Mouse (Mus musculus) R1 (cell line): ENCODE measurements at regions not wholly inside any gene's neighbourhood (a gene's known extent, or its start where the extent isn't known, plus 50 kb on each side); places are given as distances from the start of the nearest gene placed in this dataset.

Experiments used
- DNase-seq: peaks from one replicate; pipeline ENCODE4 v3.0.0-alpha.2; 2018; ENCODE audit warnings: low read depth, low spot score

- no peak for DNase-seq
Observed at GRCm38 (mm10) chr10:17075147-17075546, 647.9 kb upstream of the Cited2 start.

DNA sequence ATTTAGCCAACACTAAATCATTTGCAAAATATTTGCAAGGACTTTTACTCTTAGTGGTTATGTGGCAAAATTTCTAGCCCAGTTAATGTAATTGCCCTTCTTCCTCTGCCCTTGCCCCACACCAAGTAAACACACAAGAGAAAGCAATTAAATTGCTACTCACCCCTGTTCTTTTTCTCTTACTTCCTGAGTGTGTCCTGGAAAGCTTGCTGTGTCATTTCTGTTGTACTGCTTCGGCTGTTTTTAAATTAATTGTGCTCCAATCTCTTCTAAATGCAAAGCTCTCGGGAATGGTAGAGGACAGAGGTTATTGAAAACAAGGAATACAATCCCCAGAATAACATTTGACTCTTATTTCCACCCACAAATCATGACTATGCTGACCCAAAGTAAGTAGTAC, 647.4 kb upstream of the Cited2 start:
- DNase-seq = no peak

DNA sequence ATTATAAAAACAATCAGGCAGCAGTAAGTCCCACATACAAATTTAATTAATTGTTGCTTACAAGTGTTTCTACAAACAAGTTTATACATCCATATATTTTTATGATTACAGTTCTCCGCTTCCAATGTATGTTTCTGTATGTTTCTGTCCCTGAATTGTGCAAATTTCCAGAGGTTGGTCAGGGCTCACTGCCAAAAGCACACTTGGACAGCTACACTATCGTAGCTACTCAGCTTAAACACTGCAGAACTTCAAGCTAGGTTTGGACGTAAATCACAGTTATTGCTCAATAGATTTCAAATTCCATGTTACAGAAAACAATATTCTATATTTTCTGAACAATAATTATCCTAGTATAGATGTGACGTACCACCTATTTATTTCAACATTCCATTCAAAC, 646.8 kb upstream of the Cited2 start:
- no peak for DNase-seq

DNA sequence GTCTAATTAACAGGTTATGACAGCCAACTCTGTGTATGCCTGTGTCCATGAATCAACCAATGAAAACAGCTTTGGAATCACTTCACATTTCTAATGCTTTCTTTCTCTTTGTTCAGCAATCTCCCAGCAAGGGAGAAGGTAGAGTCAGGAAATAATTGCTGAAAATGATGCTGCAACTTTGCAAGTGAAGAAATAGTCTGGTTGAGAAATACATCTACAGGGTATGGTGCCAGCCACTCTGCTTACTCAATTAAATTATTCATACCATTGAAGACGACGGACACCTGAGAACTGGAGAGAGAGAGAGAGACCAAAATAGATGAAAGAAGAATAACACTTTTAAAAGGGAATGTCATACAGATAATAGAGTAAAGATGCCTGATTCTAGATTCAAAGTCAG, 645.4 kb upstream of the Cited2 start:
- no peak for DNase-seq

DNA sequence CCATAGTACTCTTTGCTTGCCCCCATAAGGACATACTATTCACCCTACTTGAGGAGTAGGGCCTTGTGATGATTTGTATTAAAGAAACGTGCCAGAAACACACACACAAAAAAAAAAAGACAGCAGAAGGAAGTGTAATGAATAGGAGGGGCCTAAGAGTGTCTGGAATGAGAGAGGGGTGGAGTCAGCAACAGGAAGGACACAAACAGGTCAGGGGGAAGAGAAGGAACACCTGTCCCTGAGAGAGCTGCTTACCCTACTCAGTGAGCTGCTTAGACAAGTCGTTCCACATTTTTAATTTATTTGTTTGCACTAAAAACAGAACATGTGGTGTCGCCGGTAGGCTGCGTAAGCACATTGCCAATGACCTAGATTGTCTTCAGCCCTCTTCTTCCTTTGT, 642.2 kb upstream of the Cited2 start:
- DNase-seq = no peak

- peak; percentile 12 for DNase-seq
Observed at GRCm38 (mm10) chr10:17082926-17083325, 640.1 kb upstream of the Cited2 start.

GRCm38 (mm10) chr10:17102065-17102464, 621.0 kb upstream of the Cited2 start:
- peak; percentile 5 for DNase-seq

DNA sequence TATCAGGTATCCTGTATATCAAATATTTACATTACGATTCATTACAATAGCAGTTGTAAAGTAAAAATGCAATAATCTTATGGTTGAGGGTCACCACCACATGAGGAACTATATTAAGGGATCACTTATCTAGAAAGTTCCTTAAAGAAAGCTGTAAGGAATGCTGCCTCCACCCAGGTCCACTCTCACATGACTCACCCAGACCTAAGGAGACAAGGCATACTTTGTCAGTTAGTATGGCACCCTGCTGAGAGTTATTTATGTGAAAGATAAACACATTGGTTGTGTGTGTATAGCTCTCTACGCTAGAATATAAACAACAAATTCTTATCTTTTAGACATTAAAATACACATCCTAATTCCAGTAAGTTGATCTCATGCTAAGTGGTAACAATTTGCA, 619.6 kb upstream of the Cited2 start:
- no peak for DNase-seq

DNA sequence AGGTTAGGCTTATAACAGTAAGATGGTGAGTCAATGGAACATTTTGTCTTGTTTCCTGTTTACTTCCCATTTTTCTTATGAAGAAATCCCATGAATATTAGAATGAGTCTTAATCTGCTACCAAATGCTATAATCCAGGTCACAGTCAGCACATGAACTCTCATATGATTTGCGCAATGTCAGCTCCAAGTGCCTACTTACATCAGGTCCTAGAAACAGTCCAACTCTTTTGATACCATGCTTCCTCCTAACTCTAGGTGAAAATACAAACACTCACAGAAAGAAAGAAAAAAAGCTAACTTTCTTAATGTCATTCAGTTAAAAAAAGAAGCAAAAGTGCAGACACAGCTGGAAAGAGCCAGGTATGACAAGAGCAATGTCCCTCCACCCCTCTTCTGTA, 616.2 kb upstream of the Cited2 start:
- no peak for DNase-seq

DNA sequence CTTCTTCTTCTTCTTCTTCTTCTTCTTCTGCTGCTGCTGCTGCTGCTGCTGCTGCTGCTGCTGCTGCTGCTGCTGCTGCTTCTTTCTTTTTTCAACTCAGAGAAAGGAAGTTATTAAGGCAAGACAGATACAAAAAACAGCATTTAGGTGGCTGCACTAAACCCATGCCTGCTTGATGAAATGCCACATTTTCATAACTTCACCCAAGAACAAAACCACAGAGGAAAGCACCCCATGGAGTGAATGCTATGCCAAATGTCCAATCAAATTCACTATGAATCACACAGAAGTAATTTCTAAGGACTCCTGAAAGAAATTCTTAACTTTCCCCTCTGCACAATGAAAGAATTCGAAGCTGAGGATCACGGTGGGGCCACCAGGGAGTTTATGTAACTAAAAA, 611.9 kb upstream of the Cited2 start:
- no peak for DNase-seq

GRCm38 (mm10) chr10:17114805-17115204, 608.2 kb upstream of the Cited2 start:
- no peak for DNase-seq

GRCm38 (mm10) chr10:17129391-17130163, 593.4 kb upstream of the Cited2 start:
- DNase-seq = no peak

GRCm38 (mm10) chr10:17130661-17131060, 592.4 kb upstream of the Cited2 start:
- DNase-seq = no peak

DNA sequence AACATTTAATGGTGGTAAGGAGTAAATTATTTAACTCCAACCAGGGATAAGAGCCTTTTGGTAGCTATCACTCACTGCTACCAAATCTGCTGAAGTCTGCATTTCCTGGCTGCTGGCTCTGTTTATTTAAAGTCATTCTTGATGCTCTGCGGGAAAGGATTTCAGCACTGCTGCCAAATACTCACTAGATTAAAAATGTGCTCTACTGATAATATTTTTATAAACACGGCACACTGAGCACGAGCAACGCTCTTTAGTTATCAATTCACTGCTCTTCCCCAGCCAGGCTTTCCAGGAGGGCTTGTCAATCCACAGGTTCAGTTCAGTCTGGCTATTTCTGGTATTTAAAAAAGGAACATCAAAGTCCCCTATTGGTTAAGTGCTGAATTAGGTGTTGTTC, 591.3 kb upstream of the Cited2 start:
- no peak for DNase-seq

DNA sequence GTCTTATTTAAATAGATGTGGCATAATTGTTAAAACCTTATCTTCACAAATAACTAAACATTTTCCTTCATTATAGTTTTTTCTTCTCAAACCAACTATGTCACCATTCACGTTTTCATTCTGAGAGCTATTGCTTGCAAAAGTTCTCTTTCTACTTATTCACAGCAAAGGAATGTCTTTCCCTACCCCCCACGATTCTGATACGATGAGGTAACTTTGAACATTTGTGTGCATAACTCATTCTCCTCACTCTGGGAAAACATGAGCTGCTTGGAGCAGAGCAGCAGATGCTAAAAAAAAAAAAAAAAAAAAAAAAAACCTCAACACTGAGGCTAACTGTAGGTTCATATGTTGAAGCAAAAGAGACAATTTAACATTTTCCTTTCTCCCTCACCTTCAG, 547.6 kb upstream of the Cited2 start:
- DNase-seq = no peak

DNA sequence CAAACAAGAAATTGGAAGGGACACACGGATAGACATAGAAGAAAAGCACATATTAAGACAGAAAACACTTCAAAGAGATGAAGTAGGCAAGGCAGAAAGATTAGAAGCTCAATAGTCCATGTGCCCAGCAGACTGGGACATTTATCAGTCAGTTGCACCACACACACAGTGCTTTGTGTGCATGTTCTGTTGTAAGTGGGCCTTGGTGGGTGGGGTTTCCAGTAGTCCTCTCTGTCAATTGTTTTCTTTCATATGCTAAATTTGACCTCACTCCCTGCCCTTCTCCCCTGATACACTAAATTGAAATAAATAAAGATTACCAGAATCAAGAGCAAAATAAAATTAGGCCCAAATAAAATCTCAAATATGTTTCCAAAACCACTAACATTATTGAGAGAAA, 546.0 kb upstream of the Cited2 start:
- peak; percentile 83 for DNase-seq

GRCm38 (mm10) chr10:17177503-17178278, 545.3 kb upstream of the Cited2 start:
- no peak for DNase-seq

GRCm38 (mm10) chr10:17178627-17179026, 544.4 kb upstream of the Cited2 start:
- DNase-seq = peak; percentile 91

- DNase-seq = no peak
Observed at GRCm38 (mm10) chr10:17184418-17184817, 538.6 kb upstream of the Cited2 start.

DNA sequence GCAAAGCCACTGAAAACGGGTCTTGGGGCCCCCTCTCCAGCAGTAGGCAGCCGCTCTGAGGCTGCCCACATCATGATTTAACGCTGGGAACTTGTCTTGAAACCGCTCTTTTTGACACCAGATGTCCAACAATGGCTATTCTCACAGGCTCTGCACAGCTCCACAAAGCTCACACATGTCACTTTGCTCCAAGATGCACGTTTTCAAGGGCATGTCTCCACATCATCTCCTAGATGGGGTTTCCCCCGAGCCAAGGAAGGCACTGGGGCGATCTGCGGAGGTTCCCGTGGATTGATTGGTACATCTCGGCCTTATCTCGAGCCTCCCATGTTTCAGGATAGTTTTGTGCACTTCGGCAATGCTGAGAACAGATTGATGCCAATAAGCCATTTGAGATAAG, 526.8 kb upstream of the Cited2 start:
- no peak for DNase-seq

DNA sequence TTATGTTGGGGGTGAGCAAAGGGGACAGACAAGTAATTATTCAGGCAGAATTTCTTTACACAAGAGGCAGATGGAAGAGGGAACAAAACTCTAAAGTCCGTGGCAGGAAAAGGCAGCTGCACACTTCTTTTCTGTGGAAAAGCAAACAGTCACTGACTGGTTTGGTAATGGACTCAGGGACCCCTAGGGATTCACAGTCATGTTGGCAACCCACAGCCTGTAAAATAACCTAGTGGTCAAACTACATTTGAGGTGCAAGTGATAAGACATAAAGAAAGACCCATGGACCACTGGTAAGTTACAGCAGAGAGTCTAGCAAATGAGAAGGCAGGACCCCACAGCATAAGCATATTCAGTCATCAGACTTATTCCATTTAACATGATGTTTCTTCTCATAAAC, 526.4 kb upstream of the Cited2 start:
- no peak for DNase-seq

DNA sequence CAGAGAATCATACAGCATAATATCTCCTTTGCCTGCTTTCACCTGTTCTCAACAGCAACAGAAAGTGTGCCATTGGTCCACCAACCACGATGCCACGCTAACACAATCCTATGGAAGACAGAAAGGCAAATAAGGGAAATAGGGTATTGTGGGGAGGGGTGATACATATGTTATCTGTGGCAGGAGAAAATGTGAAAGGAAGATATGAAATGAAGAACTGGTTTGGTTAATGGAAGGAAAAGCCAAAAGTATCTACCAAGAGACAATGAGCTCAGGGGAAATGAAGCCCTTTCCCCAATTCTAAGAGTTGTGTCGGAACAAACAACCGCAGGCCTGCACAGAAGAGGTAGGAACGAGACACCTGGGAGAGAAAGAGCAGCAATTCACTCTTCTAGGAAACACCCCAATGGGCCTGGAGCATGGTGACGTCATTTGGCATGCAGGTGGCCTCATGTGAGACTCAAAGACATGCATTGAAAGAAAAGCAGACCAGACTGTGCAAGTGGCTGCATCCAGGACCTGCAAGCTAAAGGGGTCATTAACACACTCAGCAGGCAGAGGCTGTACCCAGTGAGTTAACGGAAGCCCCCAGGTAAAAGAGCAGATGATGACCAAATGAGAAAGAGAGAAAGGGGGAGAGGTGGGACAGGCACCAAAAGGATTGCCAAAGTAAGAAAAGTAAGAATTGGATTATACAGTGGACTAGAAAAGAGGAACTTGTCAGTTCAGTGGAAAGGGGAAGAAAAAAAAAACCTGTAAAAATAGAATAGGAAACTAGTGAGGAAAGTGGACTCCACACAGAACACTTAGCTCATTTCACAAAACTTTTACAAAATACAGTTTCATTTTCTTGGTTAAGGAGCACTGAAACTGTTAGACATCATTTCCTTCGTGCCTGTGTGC, 522.2 kb upstream of the Cited2 start:
- DNase-seq = no peak
